Mouse (Mus musculus) cerebellum, adult 2 months (tissue): ENCODE data around the gene Kctd19.

Source experiments
- CTCF ChIP-seq: fragments of 200-500 bp; IDR thresholded peaks from 2 replicates; pipeline ENCODE4 v1.5.1; 2011; ENCODE audit warnings: low read depth, mild to moderate bottlenecking, control low read depth, low read length, moderate library complexity, borderline replicate concordance; ENCODE audit not compliant: insufficient read depth
- POLR2A ChIP-seq: fragments of 200-500 bp; IDR thresholded peaks from 2 replicates; pipeline ENCODE4 v1.6.1; 2011; ENCODE audit warnings: low read length, control low read depth, borderline replicate concordance; ENCODE audit not compliant: insufficient read depth

GRCm38 (mm10) chr8:105446127-105446552 is 32.8 kb upstream of the Kctd19 start:
- TF ChIP-seq CTCF (no peak), POLR2A (no peak)
